Mouse (Mus musculus): ENCODE measurements at regions not wholly inside any gene's neighbourhood (a gene's known extent, or its start where the extent isn't known, plus 50 kb on each side); places are given as distances from the start of the nearest gene placed in this dataset.

GRCm38 (mm10) chr3:6532366-6532765 is 87.9 kb downstream of the 1700008P02Rik start:
- Histone ChIP-seq H3K36me3 (ENCODE audit: control insufficient read depth, insufficient read depth, low read length) (no peaks in the 10 kb centered on the region), H3K27ac (ENCODE audit: low read depth, low read length) (no peak overlapping the region), H3K4me3 (ENCODE audit: low read depth, low read length) (no peak overlapping the region), H3K9ac (replicated peaks; ENCODE audit: low read depth, low read length) (no peak overlapping the region), H3K9me3 (ENCODE audit: control insufficient read depth, low read length) (no peaks in the 10 kb centered on the region), H3K4me2 (ENCODE audit: low read depth, low read length) (no peak overlapping the region), H3K4me1 (ENCODE audit: control insufficient read depth, insufficient read depth, low read length) (no peaks in the 10 kb centered on the region), H3K27me3 (ENCODE audit: control insufficient read depth, insufficient read depth, low read length) (no peaks in the 10 kb centered on the region)
- 77% methylated on average over 2 of the region's 2 CpGs for WGBS
- no peak for ATAC-seq (ENCODE audit: low read depth)

- no peak overlapping the region for H3K9ac ChIP-seq (replicated peaks; ENCODE audit: low read depth, low read length)
- 87% methylated on average over 3 of the region's 3 CpGs for WGBS
- H3K4me3 ChIP-seq (ENCODE audit: low read depth, low read length): no peak overlapping the region
- H3K4me2 ChIP-seq (ENCODE audit: low read depth, low read length): no peak overlapping the region
- H3K9me3 ChIP-seq (ENCODE audit: control insufficient read depth, low read length): no peaks in the 10 kb centered on the region
- H3K4me1 ChIP-seq (ENCODE audit: control insufficient read depth, insufficient read depth, low read length): no peaks in the 10 kb centered on the region
- ATAC-seq (ENCODE audit: low read depth): no peak
- no peaks in the 10 kb centered on the region for H3K36me3 ChIP-seq (ENCODE audit: control insufficient read depth, insufficient read depth, low read length)
- H3K27ac ChIP-seq (ENCODE audit: low read depth, low read length): no peak overlapping the region
- no peaks in the 10 kb centered on the region for H3K27me3 ChIP-seq (ENCODE audit: control insufficient read depth, insufficient read depth, low read length)
Measured at GRCm38 (mm10) chr3:6525987-6526386, 94.3 kb downstream of the 1700008P02Rik start.

GRCm38 (mm10) chr3:6525173-6525572 is 95.1 kb downstream of the 1700008P02Rik start:
- 82% methylated on average over 1 of the region's 1 CpGs for WGBS
- Histone ChIP-seq H3K9me3 (ENCODE audit: control insufficient read depth, low read length) (no peaks in the 10 kb centered on the region), H3K4me3 (ENCODE audit: low read depth, low read length) (no peak overlapping the region), H3K27ac (ENCODE audit: low read depth, low read length) (no peak overlapping the region), H3K36me3 (ENCODE audit: control insufficient read depth, insufficient read depth, low read length) (no peaks in the 10 kb centered on the region), H3K4me2 (ENCODE audit: low read depth, low read length) (no peak overlapping the region), H3K4me1 (ENCODE audit: control insufficient read depth, insufficient read depth, low read length) (no peaks in the 10 kb centered on the region), H3K9ac (replicated peaks; ENCODE audit: low read depth, low read length) (no peak overlapping the region), H3K27me3 (ENCODE audit: control insufficient read depth, insufficient read depth, low read length) (no peaks in the 10 kb centered on the region)
- no peak for ATAC-seq (ENCODE audit: low read depth)

GRCm38 (mm10) chr3:6511351-6511750 is 108.9 kb downstream of the 1700008P02Rik start:
- WGBS: 92% methylated on average over 6 of the region's 6 CpGs
- H3K9ac ChIP-seq (replicated peaks; ENCODE audit: low read depth, low read length): no peak overlapping the region
- no peak overlapping the region for H3K4me3 ChIP-seq (ENCODE audit: low read depth, low read length)
- no peak overlapping the region for H3K27ac ChIP-seq (ENCODE audit: low read depth, low read length)
- ATAC-seq (ENCODE audit: low read depth): no peak
- no peaks in the 10 kb centered on the region for H3K9me3 ChIP-seq (ENCODE audit: control insufficient read depth, low read length)
- H3K4me1 ChIP-seq (ENCODE audit: control insufficient read depth, insufficient read depth, low read length): no peaks in the 10 kb centered on the region
- no peak overlapping the region for H3K4me2 ChIP-seq (ENCODE audit: low read depth, low read length)
- no peaks in the 10 kb centered on the region for H3K27me3 ChIP-seq (ENCODE audit: control insufficient read depth, insufficient read depth, low read length)
- H3K36me3 ChIP-seq (ENCODE audit: control insufficient read depth, insufficient read depth, low read length): no peaks in the 10 kb centered on the region

GRCm38 (mm10) chr3:6504136-6504535 is 116.1 kb downstream of the 1700008P02Rik start:
- WGBS: 100% methylated on average over 1 of the region's 1 CpGs
- Histone ChIP-seq H3K9ac (replicated peaks; ENCODE audit: low read depth, low read length) (no peak overlapping the region), H3K36me3 (ENCODE audit: control insufficient read depth, insufficient read depth, low read length) (no peaks in the 10 kb centered on the region), H3K27ac (ENCODE audit: low read depth, low read length) (no peak overlapping the region), H3K4me1 (ENCODE audit: control insufficient read depth, insufficient read depth, low read length) (no peaks in the 10 kb centered on the region), H3K4me2 (ENCODE audit: low read depth, low read length) (no peak overlapping the region), H3K4me3 (ENCODE audit: low read depth, low read length) (no peak overlapping the region), H3K27me3 (ENCODE audit: control insufficient read depth, insufficient read depth, low read length) (no peaks in the 10 kb centered on the region), H3K9me3 (ENCODE audit: control insufficient read depth, low read length) (no peaks in the 10 kb centered on the region)
- ATAC-seq (ENCODE audit: low read depth): no peak

- Histone ChIP-seq H3K9me3 (ENCODE audit: control insufficient read depth, low read length) (no peaks in the 10 kb centered on the region; the same call in 1 of the 2 replicates), H3K9ac (replicated peaks; ENCODE audit: low read depth, low read length) (no peak overlapping the region), H3K27ac (ENCODE audit: low read depth, low read length) (no peak overlapping the region), H3K4me2 (ENCODE audit: low read depth, low read length) (no peak overlapping the region), H3K4me1 (ENCODE audit: control insufficient read depth, insufficient read depth, low read length) (no peaks in the 10 kb centered on the region), H3K4me3 (ENCODE audit: low read depth, low read length) (no peak overlapping the region), H3K27me3 (ENCODE audit: control insufficient read depth, insufficient read depth, low read length) (no peaks in the 10 kb centered on the region), H3K36me3 (ENCODE audit: control insufficient read depth, insufficient read depth, low read length) (no peaks in the 10 kb centered on the region)
- WGBS: 94% methylated on average over 3 of the region's 3 CpGs
- ATAC-seq (ENCODE audit: low read depth): no peak
Measured at GRCm38 (mm10) chr3:6484041-6484440, 136.2 kb downstream of the 1700008P02Rik start.

GRCm38 (mm10) chr3:6481610-6482009 is 138.6 kb downstream of the 1700008P02Rik start:
- ATAC-seq (ENCODE audit: low read depth): peak; percentile 34; the same call in 1 of the 2 replicates
- Histone ChIP-seq H3K4me3 (ENCODE audit: low read depth, low read length) (no peak overlapping the region), H3K27ac (ENCODE audit: low read depth, low read length) (no peak overlapping the region), H3K27me3 (ENCODE audit: control insufficient read depth, insufficient read depth, low read length) (no peaks in the 10 kb centered on the region), H3K9me3 (ENCODE audit: control insufficient read depth, low read length) (no peaks in the 10 kb centered on the region), H3K9ac (replicated peaks; ENCODE audit: low read depth, low read length) (no peak overlapping the region), H3K4me2 (ENCODE audit: low read depth, low read length) (no peak overlapping the region), H3K4me1 (ENCODE audit: control insufficient read depth, insufficient read depth, low read length) (no peaks in the 10 kb centered on the region), H3K36me3 (ENCODE audit: control insufficient read depth, insufficient read depth, low read length) (no peaks in the 10 kb centered on the region)
- WGBS: 63% methylated on average over 1 of the region's 1 CpGs
